Mouse (Mus musculus): ENCODE measurements at regions not wholly inside any gene's neighbourhood (a gene's known extent, or its start where the extent isn't known, plus 50 kb on each side); places are given as distances from the start of the nearest gene placed in this dataset.

GRCm38 (mm10) chr4:39672609-39673008 is 222.5 kb downstream of the 1700009N14Rik start:
- Histone ChIP-seq H3K4me1 (replicated peaks; ENCODE audit: control insufficient read depth, insufficient read depth, low read length) (no peaks in the 10 kb centered on the region), H3K9me3 (ENCODE audit: control insufficient read depth, low read length) (no peaks in the 10 kb centered on the region), H3K27ac (ENCODE audit: low read depth, low read length) (no peak overlapping the region), H3K4me2 (ENCODE audit: low read depth, low read length, severe bottlenecking) (no peak overlapping the region), H3K36me3 (ENCODE audit: control insufficient read depth, insufficient read depth, low read length) (no peaks in the 10 kb centered on the region), H3K4me3 (ENCODE audit: low read depth, low read length) (no peak overlapping the region), H3K27me3 (ENCODE audit: control insufficient read depth, insufficient read depth, low read length) (no peaks in the 10 kb centered on the region), H3K9ac (ENCODE audit: low read length) (no peak overlapping the region)
- WGBS = 82% methylated on average over 7 of the region's 7 CpGs
- no peak for ATAC-seq (replicated peaks; ENCODE audit: low FRiP score)
- DNase-seq (ENCODE audit: low spot score) = no peak

DNA sequence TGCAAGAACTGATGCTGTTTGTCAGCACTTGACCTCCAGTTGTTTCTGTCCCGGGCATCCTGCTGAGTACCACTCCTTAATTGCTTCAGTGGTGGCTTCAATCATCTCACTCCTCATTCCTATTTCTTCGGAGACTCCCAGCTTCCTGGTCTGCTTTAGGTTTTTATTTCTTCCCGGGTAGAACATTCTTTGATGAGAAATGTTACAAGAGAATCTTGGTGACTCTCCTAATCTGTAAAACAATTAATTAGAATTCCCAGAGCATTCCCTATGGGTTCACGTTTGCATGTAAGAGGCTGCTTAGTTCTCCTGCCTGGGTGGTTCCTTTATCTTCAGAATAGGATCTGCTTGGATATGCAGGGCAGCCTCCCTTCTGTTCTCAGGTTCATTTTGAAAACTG is 245.1 kb downstream of the 1700009N14Rik start:
- H3K9me3 ChIP-seq (ENCODE audit: control insufficient read depth, low read length) = no peaks in the 10 kb centered on the region
- ATAC-seq (replicated peaks; ENCODE audit: low FRiP score) = no peak
- no peak overlapping the region for H3K4me2 ChIP-seq (ENCODE audit: low read depth, low read length, severe bottlenecking)
- H3K36me3 ChIP-seq (ENCODE audit: control insufficient read depth, insufficient read depth, low read length) = no peaks in the 10 kb centered on the region
- no peak overlapping the region for H3K4me3 ChIP-seq (ENCODE audit: low read depth, low read length)
- no peaks in the 10 kb centered on the region for H3K4me1 ChIP-seq (replicated peaks; ENCODE audit: control insufficient read depth, insufficient read depth, low read length)
- H3K9ac ChIP-seq (ENCODE audit: low read length) = no peak overlapping the region
- DNase-seq (ENCODE audit: low spot score) = no peak
- H3K27ac ChIP-seq (ENCODE audit: low read depth, low read length) = no peak overlapping the region
- no peaks in the 10 kb centered on the region for H3K27me3 ChIP-seq (ENCODE audit: control insufficient read depth, insufficient read depth, low read length)
- 11% methylated on average over 4 of the region's 4 CpGs for WGBS

GRCm38 (mm10) chr4:39697565-39697964 is 247.5 kb downstream of the 1700009N14Rik start:
- 33% methylated on average over 5 of the region's 5 CpGs for WGBS
- H3K9me3 ChIP-seq (ENCODE audit: control insufficient read depth, low read length) = no peaks in the 10 kb centered on the region
- no peaks in the 10 kb centered on the region for H3K27me3 ChIP-seq (ENCODE audit: control insufficient read depth, insufficient read depth, low read length)
- no peaks in the 10 kb centered on the region for H3K4me1 ChIP-seq (replicated peaks; ENCODE audit: control insufficient read depth, insufficient read depth, low read length)
- no peaks in the 10 kb centered on the region for H3K36me3 ChIP-seq (ENCODE audit: control insufficient read depth, insufficient read depth, low read length)
- peak; percentile 66 for DNase-seq (ENCODE audit: low spot score)
- no peak overlapping the region for H3K4me3 ChIP-seq (ENCODE audit: low read depth, low read length)
- no peak for ATAC-seq (replicated peaks; ENCODE audit: low FRiP score)
- no peak overlapping the region for H3K9ac ChIP-seq (ENCODE audit: low read length)
- no peak overlapping the region for H3K4me2 ChIP-seq (ENCODE audit: low read depth, low read length, severe bottlenecking)
- no peak overlapping the region for H3K27ac ChIP-seq (ENCODE audit: low read depth, low read length)

- no peak overlapping the region for H3K4me2 ChIP-seq (ENCODE audit: low read depth, low read length, severe bottlenecking)
- DNase-seq (ENCODE audit: low spot score) = no peak
- WGBS = 86% methylated on average over 2 of the region's 2 CpGs
These were observed 249.3 kb downstream of the 1700009N14Rik start for GRCm38 (mm10) chr4:39699347-39699746.

GRCm38 (mm10) chr4:39717477-39717876 is 267.4 kb downstream of the 1700009N14Rik start:
- H3K36me3 ChIP-seq (ENCODE audit: control insufficient read depth, insufficient read depth, low read length) = no peaks in the 10 kb centered on the region
- no peak for ATAC-seq (replicated peaks; ENCODE audit: low FRiP score)
- H3K4me2 ChIP-seq (ENCODE audit: low read depth, low read length, severe bottlenecking) = no peak overlapping the region
- no peaks in the 10 kb centered on the region for H3K4me1 ChIP-seq (replicated peaks; ENCODE audit: control insufficient read depth, insufficient read depth, low read length)
- H3K9ac ChIP-seq (ENCODE audit: low read length) = no peak overlapping the region
- WGBS = 91% methylated on average over 6 of the region's 6 CpGs
- H3K9me3 ChIP-seq (ENCODE audit: control insufficient read depth, low read length) = no peaks in the 10 kb centered on the region
- DNase-seq (ENCODE audit: low spot score) = no peak
- H3K27me3 ChIP-seq (ENCODE audit: control insufficient read depth, insufficient read depth, low read length) = no peaks in the 10 kb centered on the region
- H3K4me3 ChIP-seq (ENCODE audit: low read depth, low read length) = no peak overlapping the region
- H3K27ac ChIP-seq (ENCODE audit: low read depth, low read length) = no peak overlapping the region

More at GRCm38 (mm10) chr4:39699347-39699746, 249.3 kb downstream of the 1700009N14Rik start:
- Histone ChIP-seq H3K4me3 (ENCODE audit: low read depth, low read length) (no peak overlapping the region), H3K4me1 (replicated peaks; ENCODE audit: control insufficient read depth, insufficient read depth, low read length) (no peaks in the 10 kb centered on the region), H3K36me3 (ENCODE audit: control insufficient read depth, insufficient read depth, low read length) (no peaks in the 10 kb centered on the region), H3K27ac (ENCODE audit: low read depth, low read length) (no peak overlapping the region), H3K9me3 (ENCODE audit: control insufficient read depth, low read length) (no peaks in the 10 kb centered on the region), H3K27me3 (ENCODE audit: control insufficient read depth, insufficient read depth, low read length) (no peaks in the 10 kb centered on the region), H3K9ac (ENCODE audit: low read length) (no peak overlapping the region)
- no peak for ATAC-seq (replicated peaks; ENCODE audit: low FRiP score)

- Histone ChIP-seq H3K9me3 (ENCODE audit: control insufficient read depth, low read length) (no peaks in the 10 kb centered on the region), H3K27ac (ENCODE audit: low read depth, low read length) (no peak overlapping the region), H3K4me1 (replicated peaks; ENCODE audit: control insufficient read depth, insufficient read depth, low read length) (no peaks in the 10 kb centered on the region), H3K36me3 (ENCODE audit: control insufficient read depth, insufficient read depth, low read length) (no peaks in the 10 kb centered on the region), H3K4me2 (ENCODE audit: low read depth, low read length, severe bottlenecking) (no peak overlapping the region), H3K9ac (ENCODE audit: low read length) (no peak overlapping the region), H3K4me3 (ENCODE audit: low read depth, low read length) (no peak overlapping the region), H3K27me3 (ENCODE audit: control insufficient read depth, insufficient read depth, low read length) (no peaks in the 10 kb centered on the region)
- DNase-seq (ENCODE audit: low spot score) (no peak), ATAC-seq (replicated peaks; ENCODE audit: low FRiP score) (no peak)
- WGBS = 79% methylated on average over 7 of the region's 7 CpGs
These were observed 268.6 kb downstream of the 1700009N14Rik start for GRCm38 (mm10) chr4:39718691-39719090.

DNA sequence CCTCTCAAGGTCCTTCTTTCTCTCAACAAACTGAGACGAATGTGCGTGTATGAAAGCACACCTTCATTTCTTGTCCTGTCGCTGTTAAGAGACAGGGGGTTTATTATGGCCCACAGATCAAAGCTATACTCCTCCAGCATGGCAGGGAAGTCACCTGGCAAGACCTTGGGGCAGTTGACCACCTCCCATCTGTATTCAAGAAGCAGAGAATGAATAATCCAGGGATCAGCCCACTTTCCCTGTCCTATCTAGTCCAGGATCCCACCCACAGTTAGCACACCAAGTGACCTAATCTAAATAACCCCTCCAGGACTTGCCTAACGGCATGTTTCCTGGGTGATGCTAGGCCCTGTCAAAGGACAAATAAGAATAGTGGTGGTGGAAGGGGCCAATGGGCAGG is 269.9 kb downstream of the 1700009N14Rik start:
- 78% methylated on average over 4 of the region's 4 CpGs for WGBS
- DNase-seq (ENCODE audit: low spot score) (no peak), ATAC-seq (replicated peaks; ENCODE audit: low FRiP score) (no peak)
- H3K9ac ChIP-seq (ENCODE audit: low read length) = no peak overlapping the region
- no peak overlapping the region for H3K27ac ChIP-seq (ENCODE audit: low read depth, low read length)
- no peak overlapping the region for H3K4me3 ChIP-seq (ENCODE audit: low read depth, low read length)
- H3K4me2 ChIP-seq (ENCODE audit: low read depth, low read length, severe bottlenecking) = no peak overlapping the region
- no peaks in the 10 kb centered on the region for H3K4me1 ChIP-seq (replicated peaks; ENCODE audit: control insufficient read depth, insufficient read depth, low read length)
- H3K9me3 ChIP-seq (ENCODE audit: control insufficient read depth, low read length) = no peaks in the 10 kb centered on the region
- H3K36me3 ChIP-seq (ENCODE audit: control insufficient read depth, insufficient read depth, low read length) = no peaks in the 10 kb centered on the region
- no peaks in the 10 kb centered on the region for H3K27me3 ChIP-seq (ENCODE audit: control insufficient read depth, insufficient read depth, low read length)

DNA sequence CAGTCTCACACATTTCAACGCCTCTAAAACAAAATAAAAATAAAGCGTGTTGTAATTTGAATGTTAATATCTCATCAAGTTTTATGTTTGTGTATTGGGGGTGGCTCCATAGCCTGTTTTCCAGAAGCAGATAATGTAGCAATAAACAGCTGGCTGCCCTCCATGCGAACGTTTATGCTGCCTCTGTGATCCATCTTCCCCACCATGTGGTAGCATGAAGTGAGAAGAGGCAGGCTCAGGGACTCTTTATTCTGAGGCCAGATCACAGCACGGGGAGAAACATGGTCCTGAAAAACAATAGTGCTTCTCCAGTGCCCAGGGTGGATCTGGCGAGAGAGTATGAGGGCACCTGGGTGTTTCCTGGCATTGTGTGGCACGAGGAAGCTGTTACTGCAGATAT is 271.4 kb downstream of the 1700009N14Rik start:
- Histone ChIP-seq H3K4me2 (ENCODE audit: low read depth, low read length, severe bottlenecking) (no peak overlapping the region), H3K4me1 (replicated peaks; ENCODE audit: control insufficient read depth, insufficient read depth, low read length) (no peaks in the 10 kb centered on the region), H3K9me3 (ENCODE audit: control insufficient read depth, low read length) (no peaks in the 10 kb centered on the region), H3K27me3 (ENCODE audit: control insufficient read depth, insufficient read depth, low read length) (no peaks in the 10 kb centered on the region), H3K4me3 (ENCODE audit: low read depth, low read length) (no peak overlapping the region), H3K9ac (ENCODE audit: low read length) (no peak overlapping the region), H3K27ac (ENCODE audit: low read depth, low read length) (no peak overlapping the region), H3K36me3 (ENCODE audit: control insufficient read depth, insufficient read depth, low read length) (no peaks in the 10 kb centered on the region)
- 83% methylated on average over 7 of the region's 7 CpGs for WGBS
- DNase-seq (ENCODE audit: low spot score) (no peak), ATAC-seq (replicated peaks; ENCODE audit: low FRiP score) (no peak)

GRCm38 (mm10) chr4:39765586-39765985 is 315.5 kb downstream of the 1700009N14Rik start:
- Histone ChIP-seq H3K9me3 (ENCODE audit: control insufficient read depth, low read length) (no peaks in the 10 kb centered on the region), H3K4me3 (ENCODE audit: low read depth, low read length) (no peak overlapping the region), H3K36me3 (ENCODE audit: control insufficient read depth, insufficient read depth, low read length) (no peaks in the 10 kb centered on the region), H3K9ac (ENCODE audit: low read length) (no peak overlapping the region), H3K27me3 (ENCODE audit: control insufficient read depth, insufficient read depth, low read length) (no peaks in the 10 kb centered on the region), H3K4me1 (replicated peaks; ENCODE audit: control insufficient read depth, insufficient read depth, low read length) (no peaks in the 10 kb centered on the region), H3K4me2 (ENCODE audit: low read depth, low read length, severe bottlenecking) (no peak overlapping the region), H3K27ac (ENCODE audit: low read depth, low read length) (no peak overlapping the region)
- ATAC-seq (replicated peaks; ENCODE audit: low FRiP score) (no peak), DNase-seq (ENCODE audit: low spot score) (no peak)
- WGBS = 96% methylated on average over 2 of the region's 2 CpGs

All from forebrain, embryonic 11.5 days (tissue).